Mouse (Mus musculus) forebrain, embryonic 16.5 days (tissue): ENCODE results near the gene Pick1. TPM values are rescaled to one million over a fixed set of nuclear protein-coding genes. Genes with fewer than 3 reads are reported as not detected.

ENCODE experiments used
- ATAC-seq: fragments of 200-750 bp; cut with Nextera tagmentation; 2 replicates; pipeline ENCODE4 v1.8.0; 2017; ENCODE audit warnings: mild to moderate bottlenecking, moderate library complexity
- H3K27ac ChIP-seq: fragments of 300-500 bp; sonication (generic); 2 replicates; pipeline ENCODE4 v1.5.1; 2014; ENCODE audit warnings: low read length, control low read depth
- H3K27me3 ChIP-seq: fragments of 300-500 bp; sonication (generic); replicated peaks from 2 replicates; pipeline ENCODE4 v1.6.1; 2014; ENCODE audit warnings: low read length; ENCODE audit not compliant: control insufficient read depth, insufficient read depth
- H3K36me3 ChIP-seq: fragments of 300-500 bp; sonication (generic); 2 replicates; pipeline ENCODE4 v1.6.1; 2014; ENCODE audit not compliant: control insufficient read depth, insufficient read depth
- H3K4me1 ChIP-seq: fragments of 300-500 bp; sonication (generic); replicated peaks from 2 replicates; pipeline ENCODE4 v1.6.1; 2014; ENCODE audit warnings: low read length; ENCODE audit not compliant: control insufficient read depth, insufficient read depth
- H3K4me2 ChIP-seq: fragments of 300-500 bp; sonication (generic); 2 replicates; pipeline ENCODE4 v1.6.1; 2014; ENCODE audit warnings: mild to moderate bottlenecking, low read length, control low read depth
- H3K4me3 ChIP-seq: fragments of 300-500 bp; sonication (generic); replicated peaks from 2 replicates; pipeline ENCODE4 v1.5.1; 2014; ENCODE audit warnings: mild to moderate bottlenecking, low read length, control low read depth
- H3K9ac ChIP-seq: fragments of 300-500 bp; sonication (generic); replicated peaks from 2 replicates; pipeline ENCODE4 v1.6.1; 2014; ENCODE audit warnings: low read depth, low read length, control low read depth
- H3K9me3 ChIP-seq: fragments of 300-500 bp; sonication (generic); 2 replicates; pipeline ENCODE4 v1.6.1; 2016; ENCODE audit warnings: low read length; ENCODE audit not compliant: control insufficient read depth
- whole genome bisulfite sequencing: fragments of 180-500 bp; shearing (Covaris S2); extraction: QIAGEN DNeasy Blood & Tissue Kit; methylation state at CpG from one replicate; pipeline ENCODE4 v1.1.7; 2014; 5-methylcytosine and 5-hydroxymethylcytosine counted together
- polyA plus RNA-seq: library from polyadenylated mRNA; unstranded; fragments of >200 nt; fragmentation: Nextera tagmentation; extraction: Ambion mirVana; gene quantifications from 2 replicates; pipeline ENCODE4 v1.2.1, GENCODE M21; 2015

The Pick1 gene
- polyA plus RNA-seq, 1 experiment from 2014 or later = 102 TPM

DNA sequence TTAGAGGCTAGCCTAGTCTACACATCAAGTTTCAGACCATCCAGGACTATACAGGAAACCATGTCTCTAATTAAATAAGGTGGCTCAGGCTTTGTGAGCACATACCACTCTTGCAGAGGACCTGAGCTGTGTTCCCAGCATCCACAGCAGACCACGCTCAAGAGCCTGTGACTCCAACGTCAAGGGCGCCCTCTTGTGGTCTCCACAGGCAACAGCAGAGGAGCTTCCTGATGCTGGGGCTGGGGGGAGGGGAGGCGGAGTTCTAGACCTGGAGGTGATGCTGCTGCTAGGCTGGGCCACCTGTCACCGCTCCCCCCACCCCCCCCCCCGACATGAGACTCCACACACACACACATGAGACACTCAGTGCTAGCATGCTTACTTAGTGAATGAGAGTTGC, 51.2 kb downstream of the Pick1 start:
- no peak overlapping the region for H3K27ac ChIP-seq
- H3K9me3 ChIP-seq = no peaks in the 10 kb centered on the region
- H3K36me3 ChIP-seq = no peaks in the 10 kb centered on the region
- no peak for ATAC-seq
- H3K27me3 ChIP-seq = no peaks in the 10 kb centered on the region
- no peak overlapping the region for H3K4me3 ChIP-seq
- H3K4me1 ChIP-seq = no peaks in the 10 kb centered on the region
- WGBS = 18% methylated on average over 6 of the region's 6 CpGs
- no peak overlapping the region for H3K9ac ChIP-seq
- H3K4me2 ChIP-seq = no peak overlapping the region

DNA sequence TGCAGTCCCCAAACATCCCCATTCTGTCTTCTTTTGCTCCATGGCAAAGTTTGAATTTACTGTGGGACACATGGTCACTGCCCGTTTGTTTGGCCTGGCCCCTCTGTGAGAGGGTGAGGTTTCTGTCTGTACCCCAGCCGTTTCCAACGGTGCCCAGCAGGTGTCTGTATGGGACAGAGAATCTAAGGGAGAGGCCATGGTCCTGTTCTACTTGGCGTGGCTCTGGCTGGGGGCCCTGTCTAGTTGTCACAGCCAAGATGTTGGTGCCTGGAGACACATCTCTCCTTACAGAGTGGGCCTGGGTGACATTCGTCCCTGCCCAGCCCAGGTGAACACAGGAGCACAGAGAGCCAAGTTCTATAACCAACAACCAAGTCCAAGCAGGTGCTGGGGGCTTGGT, 51.9 kb downstream of the Pick1 start:
- Histone ChIP-seq H3K27ac (no peak overlapping the region), H3K4me2 (no peak overlapping the region), H3K9ac (no peak overlapping the region), H3K27me3 (no peaks in the 10 kb centered on the region), H3K36me3 (no peaks in the 10 kb centered on the region), H3K9me3 (no peaks in the 10 kb centered on the region), H3K4me3 (no peak overlapping the region), H3K4me1 (no peaks in the 10 kb centered on the region)
- ATAC-seq = no peak
- WGBS = 59% methylated on average over 5 of the region's 5 CpGs

DNA sequence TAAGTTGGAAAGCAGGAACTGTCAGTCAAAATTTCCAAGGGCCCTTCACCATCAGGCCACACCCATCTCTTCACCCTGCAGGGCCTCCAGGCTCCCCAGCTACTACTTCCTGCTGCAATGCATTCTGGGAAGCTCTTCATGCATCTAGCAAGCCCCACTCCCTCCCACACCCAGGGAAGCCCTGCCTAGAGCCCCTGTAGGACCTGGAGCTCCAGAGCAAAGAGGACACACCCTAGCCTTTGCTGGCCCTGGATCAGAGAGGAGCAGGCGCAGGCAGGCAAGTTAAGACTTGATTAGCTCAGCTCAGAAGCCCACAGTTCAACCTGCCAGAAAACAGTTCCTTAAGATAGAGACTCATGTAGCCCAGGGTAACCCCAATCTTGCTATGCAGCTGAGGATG, 52.4 kb downstream of the Pick1 start:
- no peaks in the 10 kb centered on the region for H3K36me3 ChIP-seq
- no peaks in the 10 kb centered on the region for H3K9me3 ChIP-seq
- no peaks in the 10 kb centered on the region for H3K4me1 ChIP-seq
- 89% methylated on average over 1 of the region's 1 CpGs for WGBS
- H3K4me3 ChIP-seq = no peak overlapping the region
- no peaks in the 10 kb centered on the region for H3K27me3 ChIP-seq
- no peak overlapping the region for H3K27ac ChIP-seq
- ATAC-seq = no peak
- no peak overlapping the region for H3K4me2 ChIP-seq
- H3K9ac ChIP-seq = no peak overlapping the region

DNA sequence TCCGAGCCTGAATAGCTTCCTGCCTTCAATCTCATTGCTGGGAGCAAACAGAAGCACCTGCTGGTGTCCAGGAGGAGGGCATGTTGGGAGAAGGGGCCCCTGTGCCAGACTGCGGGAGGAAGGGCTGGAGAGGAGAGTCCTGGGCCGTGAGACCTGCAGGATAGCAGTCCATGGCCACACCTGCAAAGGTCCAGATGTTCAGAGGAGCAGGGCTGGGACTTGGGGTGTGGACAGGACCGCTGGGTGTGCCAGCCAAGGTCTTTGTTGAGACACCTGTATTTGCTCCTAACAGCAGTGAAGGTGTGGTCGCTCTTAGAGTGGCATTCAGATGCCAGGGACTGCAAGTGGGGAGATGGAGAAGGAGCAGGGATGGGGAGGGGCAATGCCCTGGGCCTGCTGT, 53.5 kb downstream of the Pick1 start:
- H3K4me3 ChIP-seq = no peak overlapping the region
- no peak overlapping the region for H3K4me2 ChIP-seq
- H3K9me3 ChIP-seq = no peaks in the 10 kb centered on the region
- WGBS = 85% methylated on average over 5 of the region's 5 CpGs
- H3K36me3 ChIP-seq = no peaks in the 10 kb centered on the region
- H3K27me3 ChIP-seq = no peaks in the 10 kb centered on the region
- ATAC-seq = no peak
- H3K9ac ChIP-seq = no peak overlapping the region
- no peaks in the 10 kb centered on the region for H3K4me1 ChIP-seq
- no peak overlapping the region for H3K27ac ChIP-seq

DNA sequence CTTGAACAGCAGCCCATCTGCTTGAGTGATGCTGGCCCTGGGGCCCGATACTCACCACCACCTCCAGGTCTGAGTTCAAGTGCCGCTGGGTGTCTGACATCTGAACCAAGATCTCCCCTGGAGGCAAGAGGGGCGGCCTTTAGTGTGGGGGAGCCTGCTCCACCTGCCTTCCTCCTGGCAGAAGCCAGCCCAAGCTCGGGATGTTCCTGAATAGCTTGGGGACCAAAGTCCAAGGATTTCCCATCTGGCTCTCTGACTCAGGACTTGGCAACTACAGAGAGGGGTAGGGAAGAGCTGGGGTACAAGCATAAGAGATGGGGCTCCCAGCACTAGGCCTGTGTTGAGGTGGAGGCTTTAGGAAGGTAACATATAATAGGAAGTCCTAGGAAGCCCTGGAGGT, 54.4 kb downstream of the Pick1 start:
- Histone ChIP-seq H3K4me3 (no peak overlapping the region), H3K27ac (no peak overlapping the region), H3K9me3 (no peaks in the 10 kb centered on the region), H3K4me2 (no peak overlapping the region), H3K36me3 (no peaks in the 10 kb centered on the region), H3K9ac (no peak overlapping the region), H3K4me1 (no peaks in the 10 kb centered on the region), H3K27me3 (no peaks in the 10 kb centered on the region)
- 87% methylated on average over 4 of the region's 4 CpGs for WGBS
- no peak for ATAC-seq

DNA sequence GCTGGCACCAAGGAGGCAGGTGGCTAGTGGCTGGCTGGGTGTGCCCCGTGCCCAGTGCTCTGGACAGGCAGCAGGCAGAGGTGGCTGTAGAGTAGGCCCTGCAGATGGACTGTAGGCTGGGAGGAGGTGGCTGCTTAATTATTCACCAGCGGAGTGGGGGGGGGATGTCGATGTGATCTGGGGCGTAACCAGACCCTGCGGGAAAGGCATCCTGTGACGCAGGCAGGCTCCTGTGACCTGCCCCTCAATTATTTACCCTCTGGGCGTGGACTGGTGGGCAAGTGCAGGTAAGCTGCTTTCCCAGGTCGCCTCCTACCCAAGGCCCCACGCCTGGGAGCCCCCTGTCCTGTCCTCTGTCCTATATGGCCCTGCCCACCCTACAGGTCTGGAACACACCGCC, 56.4 kb downstream of the Pick1 start, which contains the start of gene Baiap2l2:
Baiap2l2 (minus strand) TSS at position 139 of the 400 bp plus-strand sequence.
- ATAC-seq = no peak
- WGBS = 69% methylated on average over 10 of the region's 10 CpGs
- H3K4me1 ChIP-seq = no peaks in the 10 kb centered on the region
- H3K36me3 ChIP-seq = no peaks in the 10 kb centered on the region
- H3K27ac ChIP-seq = no peak within 1 kb of the TSS
- H3K9me3 ChIP-seq = no peaks in the 10 kb centered on the region
- H3K4me3 ChIP-seq = no peak within 1 kb of the TSS
- H3K27me3 ChIP-seq = no peaks in the 10 kb centered on the region
- no peak within 1 kb of the TSS for H3K4me2 ChIP-seq
- H3K9ac ChIP-seq = no peak within 1 kb of the TSS

DNA sequence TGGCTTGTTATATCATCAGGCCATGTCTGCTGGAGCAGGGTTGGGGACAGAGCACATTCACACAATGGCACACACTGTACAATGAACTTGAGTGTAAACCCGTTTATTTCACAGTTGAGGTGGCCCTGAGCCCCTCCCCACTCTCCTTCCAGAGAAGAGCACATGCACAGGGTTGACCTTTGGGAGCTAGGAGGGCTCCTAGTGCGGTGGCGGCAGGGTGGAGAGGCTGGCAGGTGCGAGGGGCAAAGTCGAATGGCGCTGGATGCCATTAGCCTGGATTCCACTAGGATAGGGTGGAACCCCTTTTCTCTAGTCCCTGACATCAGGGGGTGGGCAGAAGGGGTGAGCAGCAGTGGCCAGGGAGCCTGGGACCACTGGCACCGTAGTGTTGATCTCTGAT, 57.2 kb downstream of the Pick1 start:
- Histone ChIP-seq H3K27me3 (no peaks in the 10 kb centered on the region), H3K27ac (no peak overlapping the region), H3K4me3 (no peak overlapping the region), H3K4me1 (no peaks in the 10 kb centered on the region), H3K4me2 (no peak overlapping the region), H3K36me3 (no peaks in the 10 kb centered on the region), H3K9me3 (no peaks in the 10 kb centered on the region), H3K9ac (no peak overlapping the region)
- WGBS = 88% methylated on average over 7 of the region's 7 CpGs
- ATAC-seq = no peak

DNA sequence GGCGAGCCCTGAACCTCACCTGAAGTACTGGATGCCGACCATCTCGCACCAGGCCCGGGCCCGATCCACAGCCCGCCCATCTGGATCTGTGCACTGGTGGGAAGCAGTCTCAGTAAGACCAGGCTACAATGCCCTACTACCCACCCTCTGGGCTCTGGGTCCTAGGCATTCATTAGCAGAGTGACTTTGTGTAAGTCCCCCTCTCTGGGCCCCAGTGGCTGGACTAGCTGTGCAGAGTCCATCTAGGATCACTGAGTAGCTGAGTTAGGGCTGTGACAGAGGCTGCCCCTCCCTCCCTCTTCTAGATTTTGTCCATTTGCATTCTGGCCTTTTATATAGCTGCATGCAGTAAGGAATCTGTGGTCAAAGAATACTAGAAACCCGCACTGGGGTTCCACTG, 58.1 kb downstream of the Pick1 start:
- Histone ChIP-seq H3K27me3 (no peaks in the 10 kb centered on the region), H3K9me3 (no peaks in the 10 kb centered on the region)
- 92% methylated on average over 7 of the region's 7 CpGs for WGBS

DNA sequence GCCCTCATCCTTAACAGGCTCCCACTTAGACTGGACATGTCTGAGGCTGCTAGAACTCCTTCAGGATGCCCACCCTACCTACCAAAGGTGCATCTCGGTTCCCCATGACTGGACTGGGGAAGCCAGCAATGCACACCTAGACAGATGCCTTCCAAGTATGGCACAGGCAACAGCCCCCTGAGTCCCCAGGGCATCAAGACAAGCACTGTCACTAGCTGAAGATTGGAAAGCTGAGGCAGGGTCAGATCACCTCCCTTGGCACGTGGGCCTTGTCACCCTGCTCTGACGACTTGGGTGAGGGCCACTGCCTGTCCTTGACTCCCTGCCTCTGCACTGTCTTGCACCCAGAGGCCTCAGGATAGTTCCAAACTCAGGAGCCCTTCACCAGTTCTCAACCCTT, 59.4 kb downstream of the Pick1 start:
- H3K9ac ChIP-seq = no peak overlapping the region
- 85% methylated on average over 3 of the region's 3 CpGs for WGBS

More for the DNA sequence above, 58.1 kb downstream of the Pick1 start:
- no peak overlapping the region for H3K4me2 ChIP-seq
- no peaks in the 10 kb centered on the region for H3K36me3 ChIP-seq
- no peaks in the 10 kb centered on the region for H3K4me1 ChIP-seq
- H3K4me3 ChIP-seq = no peak overlapping the region
- no peak overlapping the region for H3K27ac ChIP-seq
- H3K9ac ChIP-seq = no peak overlapping the region
- ATAC-seq = no peak

DNA sequence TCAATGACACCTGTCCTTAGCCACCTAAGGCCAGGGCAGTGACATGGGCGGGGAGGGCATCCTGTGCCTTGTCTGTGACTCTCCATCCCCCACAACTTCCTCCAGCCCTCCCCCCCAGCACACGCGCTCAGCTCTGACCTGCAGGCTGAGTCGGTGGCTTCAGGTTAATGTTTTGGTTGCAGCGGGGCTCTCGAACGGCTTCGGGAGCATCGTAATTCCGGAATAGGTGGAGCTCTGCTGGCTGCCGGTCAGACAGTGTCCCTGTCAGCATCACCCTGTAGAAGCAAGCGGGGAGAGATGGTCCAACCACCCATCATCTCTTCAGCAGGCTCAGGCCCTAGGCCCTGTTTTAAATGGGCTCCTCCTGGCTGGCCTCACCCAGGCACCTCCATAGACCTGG, 60.5 kb downstream of the Pick1 start:
- no peak overlapping the region for H3K4me2 ChIP-seq
- no peak for ATAC-seq
- no peaks in the 10 kb centered on the region for H3K27me3 ChIP-seq
- no peaks in the 10 kb centered on the region for H3K9me3 ChIP-seq
- no peak overlapping the region for H3K4me3 ChIP-seq
- no peaks in the 10 kb centered on the region for H3K36me3 ChIP-seq
- WGBS = 92% methylated on average over 12 of the region's 12 CpGs
- no peaks in the 10 kb centered on the region for H3K4me1 ChIP-seq
- H3K9ac ChIP-seq = no peak overlapping the region
- H3K27ac ChIP-seq = no peak overlapping the region

More for the DNA sequence above, 59.4 kb downstream of the Pick1 start:
- Histone ChIP-seq H3K4me1 (no peaks in the 10 kb centered on the region), H3K27ac (no peak overlapping the region), H3K4me2 (no peak overlapping the region), H3K4me3 (no peak overlapping the region), H3K36me3 (no peaks in the 10 kb centered on the region), H3K27me3 (no peaks in the 10 kb centered on the region), H3K9me3 (no peaks in the 10 kb centered on the region)
- no peak for ATAC-seq
